In the genomic region with DNA sequence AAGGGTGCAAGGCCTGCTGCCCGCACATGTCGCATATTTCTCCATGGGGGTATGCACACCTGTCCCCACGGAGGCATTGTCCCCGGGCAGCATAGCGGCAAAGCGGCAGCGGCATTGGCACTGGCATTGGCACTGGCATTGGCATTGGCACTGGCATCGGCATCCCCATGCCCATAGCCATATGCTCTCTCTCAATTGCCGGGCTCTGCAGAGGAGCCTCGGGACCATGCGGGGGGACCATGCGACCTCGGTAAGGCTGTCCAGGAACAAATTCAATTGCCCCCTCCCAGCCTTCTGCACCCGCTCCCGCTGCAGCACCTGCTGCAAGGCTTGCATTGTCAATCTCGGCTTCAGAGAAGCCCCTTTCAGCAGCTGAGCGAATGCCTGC, we compare ENCODE assay signal across 9 mouse cellular contexts. TPM values are rescaled to one million over a fixed set of nuclear protein-coding genes. Genes with fewer than 3 reads are reported as not detected.
DNase-seq lines count a peak whose midpoint lies in the region; ATAC-seq and TF ChIP-seq lines count a peak whose summit lies in the region.
"Had no signal": no experiment of that assay in that cellular context is flagged by ENCODE, and none has a peak within 500 bp of the region (broad histone marks: within the 10 kb centered on the region; RNA-seq: fewer than 3 reads in every experiment).

No protein-coding gene starts in this region.

- no peak overlapping the region for H3K27ac ChIP-seq in testis, adult 2 months (ENCODE audit: control insufficient read depth, insufficient read depth, low read depth, low read length)
- H3K27ac ChIP-seq in limb, embryonic 15.5 days: 0 out of 2 replicates have a peak overlapping the region, but pooled peaks have one; percentile 22
- no peak overlapping the region for H3K27ac ChIP-seq in stomach, embryonic 15.5 days

- 0 out of 2 replicates have a peak, but pooled peaks cover 6% of the 10 kb centered on the region for H3K9me3 ChIP-seq in limb, embryonic 15.5 days
- H3K9me3 ChIP-seq in stomach, embryonic 15.5 days: no peaks in the 10 kb centered on the region

- ATAC-seq in limb, embryonic 15.5 days (ENCODE audit: insufficient number of reproducible peaks, low FRiP score, low TSS enrichment, low read depth): no peak
- no peak for ATAC-seq in stomach, embryonic 15.5 days (ENCODE audit: insufficient read depth, low FRiP score, low read depth)
- ATAC-seq in megakaryocyte-erythroid progenitor cell, adult 5-6 weeks (replicated peaks; ENCODE audit: low FRiP score, low TSS enrichment, poor library complexity, severe bottlenecking): no peak

- DNase-seq in cerebellum, postnatal 25 days: peak; percentile 15 to 37
- DNase-seq in cerebellum, adult 9-10 months: no peak
- no peak for DNase-seq in testis, postnatal 14 days (ENCODE audit: low spot score)
- no peak for DNase-seq in right cerebral cortex, adult 18-20 months

- 62% methylated on average over 17 of the region's 17 CpGs for WGBS in limb, embryonic 15.5 days
- 58% methylated on average over 17 of the region's 17 CpGs for WGBS in stomach, embryonic 15.5 days

- no peak for TF ChIP-seq POLR2A in testis, adult 2 months (IDR thresholded peaks at IDR 0.05; ENCODE audit: control insufficient read depth, low read depth, low read length)

- H3K4me1 ChIP-seq in testis, adult 2 months (ENCODE audit: control insufficient read depth, insufficient read depth, low read length): peaks cover 11% of the 10 kb centered on the region
- peaks cover 12% of the 10 kb centered on the region for H3K4me1 ChIP-seq in limb, embryonic 15.5 days
- peaks cover 6% of the 10 kb centered on the region for H3K4me1 ChIP-seq in stomach, embryonic 15.5 days

- peak overlapping the region; percentile 96 for H3K4me3 ChIP-seq in testis, adult 2 months (ENCODE audit: control insufficient read depth, low read depth, low read length)
- H3K4me3 ChIP-seq in limb, embryonic 15.5 days: peak overlapping the region; percentile 66
- peak overlapping the region; percentile 64 for H3K4me3 ChIP-seq in stomach, embryonic 15.5 days (replicated peaks)

- H3K4me2 ChIP-seq in limb, embryonic 15.5 days: peak overlapping the region; percentile 69
- H3K4me2 ChIP-seq in stomach, embryonic 15.5 days: peak overlapping the region; percentile 59

- no peak for TF ChIP-seq CTCF in testis, adult 2 months (IDR thresholded peaks at IDR 0.05; ENCODE audit: control insufficient read depth, insufficient read depth, insufficient replicate concordance, low read depth, low read length)

- H3K27me3 ChIP-seq in testis, adult 2 months (ENCODE audit: control insufficient read depth, insufficient read depth, low read length): no peaks in the 10 kb centered on the region
- H3K27me3 ChIP-seq in limb, embryonic 15.5 days: no peaks in the 10 kb centered on the region
- no peaks in the 10 kb centered on the region for H3K27me3 ChIP-seq in stomach, embryonic 15.5 days (replicated peaks)

- peak overlapping the region; percentile 63 for H3K9ac ChIP-seq in limb, embryonic 15.5 days
- H3K9ac ChIP-seq in stomach, embryonic 15.5 days: no peak overlapping the region

- no peaks in the 10 kb centered on the region for H3K36me3 ChIP-seq in testis, adult 2 months (ENCODE audit: control insufficient read depth, insufficient read depth, low read length)
- no peaks in the 10 kb centered on the region for H3K36me3 ChIP-seq in limb, embryonic 15.5 days
- no peaks in the 10 kb centered on the region for H3K36me3 ChIP-seq in stomach, embryonic 15.5 days

RNA-seq across cellular contexts. Expression of gene Mkrn3, which starts 0.8 kb away (rescaled TPM):
- 1.5 and 2.0 TPM in 2 replicates for polyA plus RNA-seq in testis, adult 2 months (2012; rRNA removed)
- polyA plus RNA-seq in limb, embryonic 15.5 days (2015; fragmentation: Nextera tagmentation; extraction: Ambion mirVana): 6.2 and 6.5 TPM in 2 replicates
- 4.6 and 5.3 TPM in 2 replicates for polyA plus RNA-seq in stomach, embryonic 15.5 days (2015; fragmentation: Nextera tagmentation; extraction: Ambion mirVana)
- 0.37 and 1.7 TPM in 2 replicates for total RNA-seq in megakaryocyte-erythroid progenitor cell, adult 5-6 weeks (2014; fragmentation: Nextera tagmentation)
- 0.34 and 0.70 TPM in 2 replicates for total RNA-seq in megakaryocyte-erythroid progenitor cell, adult 5-6 weeks (2017)

RNA-seq across cellular contexts. Expression of gene Magel2, which starts 42.3 kb away (rescaled TPM):
- polyA plus RNA-seq in testis, adult 2 months (2012; rRNA removed): 0.02 TPM in 1 of 2 replicates, not detected in the other
- polyA plus RNA-seq in limb, embryonic 15.5 days (2015; fragmentation: Nextera tagmentation; extraction: Ambion mirVana): 5.1 and 10.0 TPM in 2 replicates
- polyA plus RNA-seq in stomach, embryonic 15.5 days (2015; fragmentation: Nextera tagmentation; extraction: Ambion mirVana): 1.1 and 1.4 TPM in 2 replicates
- not detected in 2 replicates for total RNA-seq in megakaryocyte-erythroid progenitor cell, adult 5-6 weeks (2014; fragmentation: Nextera tagmentation)
- total RNA-seq in megakaryocyte-erythroid progenitor cell, adult 5-6 weeks (2017): not detected in 2 replicates
- total RNA-seq: common myeloid progenitor, adult 5-6 weeks had no signal

RNA-seq across cellular contexts. Expression of gene Peg12, which starts 45.2 kb away (rescaled TPM):
- polyA plus RNA-seq in testis, adult 2 months (2012; rRNA removed): 0.15 and 0.25 TPM in 2 replicates
- 26.2 and 27.1 TPM in 2 replicates for polyA plus RNA-seq in limb, embryonic 15.5 days (2015; fragmentation: Nextera tagmentation; extraction: Ambion mirVana)
- polyA plus RNA-seq in stomach, embryonic 15.5 days (2015; fragmentation: Nextera tagmentation; extraction: Ambion mirVana): 22.6 and 23.6 TPM in 2 replicates
- total RNA-seq in megakaryocyte-erythroid progenitor cell, adult 5-6 weeks (2014; fragmentation: Nextera tagmentation): 2.0 and 3.8 TPM in 2 replicates
- total RNA-seq in megakaryocyte-erythroid progenitor cell, adult 5-6 weeks (2017): 0.61 and 3.9 TPM in 2 replicates

Comparison
In these comparisons a context has a peak if more than half of its experiments do, and no peak if none do; other contexts are left out.
1. DNase-seq: peak in cerebellum, postnatal 25 days (2 of 2); none in cerebellum, adult 9-10 months (single experiment), testis, postnatal 14 days (single experiment) and right cerebral cortex, adult 18-20 months (single experiment).
2. RNA of gene Peg12, which starts 45.2 kb away (polyA plus RNA-seq): 26.2 to 27.1 TPM in limb, embryonic 15.5 days and 22.6 to 23.6 TPM in stomach, embryonic 15.5 days; 0.15 to 0.25 TPM in testis, adult 2 months; every median in the first group is over 10 times any median in the second.
3. Peak in every context shown above with its lines, with median percentiles within 50 percentile points of each other: H3K4me3 ChIP-seq.